Mouse (Mus musculus): ENCODE data around the gene Gnpat.

Gnpat gene

GRCm38 (mm10) chr8:124845131-124845530 is 17.7 kb upstream of the Gnpat start:
- DNase-seq = no peak

DNA sequence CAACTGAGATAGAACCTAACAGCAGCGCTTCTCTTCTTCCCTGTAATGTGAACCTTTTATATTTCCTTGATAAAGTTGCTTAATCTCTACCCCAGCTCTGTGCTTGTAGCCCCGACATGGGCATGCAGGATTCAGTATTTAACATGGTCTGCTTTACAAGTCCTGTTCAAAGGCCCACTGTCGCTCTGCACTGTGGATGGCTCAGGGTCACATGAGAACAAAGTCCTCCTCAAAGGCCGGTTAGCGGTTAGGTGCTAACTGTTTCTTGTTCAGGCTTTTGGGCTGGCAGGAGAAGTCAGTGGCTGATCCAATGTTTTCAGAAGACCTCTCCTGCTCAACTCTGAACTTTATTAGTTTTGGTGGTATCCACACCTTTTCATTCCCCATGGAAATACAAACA is 17.3 kb upstream of the Gnpat start:
- DNase-seq = no peak

DNA sequence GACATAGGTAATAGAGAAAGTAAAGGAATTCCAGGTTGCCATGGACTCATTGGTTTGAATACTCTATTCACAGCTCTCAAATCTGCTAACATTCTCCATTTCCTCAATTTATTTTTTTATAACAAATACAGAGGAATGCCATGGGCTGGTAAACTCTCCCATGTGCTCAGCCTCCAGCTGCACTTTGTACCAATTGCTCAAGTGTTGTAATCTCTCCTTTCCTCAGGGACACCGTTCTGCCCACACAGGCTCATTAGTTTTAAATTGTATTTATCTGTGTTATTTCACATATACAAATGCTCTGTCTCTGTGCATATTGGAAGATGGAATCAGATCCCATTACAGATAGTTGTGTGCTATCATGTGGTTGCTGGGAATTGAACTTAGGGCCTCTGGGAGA is 9.3 kb upstream of the Gnpat start:
- DNase-seq = no peak

DNA sequence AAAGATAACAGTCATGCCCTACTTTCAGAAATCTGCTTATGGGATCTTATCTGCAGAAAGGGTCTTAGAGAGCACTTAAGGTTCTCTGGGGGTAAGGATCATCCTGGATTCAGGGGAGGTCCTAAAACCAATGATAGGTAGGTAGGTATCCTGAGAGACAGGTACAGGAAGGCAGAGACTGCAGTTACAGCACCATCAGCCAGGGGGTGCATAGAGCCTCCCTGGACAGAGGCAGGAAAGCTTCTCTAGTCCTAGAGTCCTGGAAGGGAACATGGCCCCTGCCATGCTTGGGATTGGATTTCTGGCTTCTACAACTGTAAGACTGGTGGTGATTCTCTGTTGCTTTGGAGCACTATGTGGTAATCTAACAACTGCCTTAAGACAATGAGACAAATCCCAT is 3.4 kb upstream of the Gnpat start:
- no peak for DNase-seq

DNA sequence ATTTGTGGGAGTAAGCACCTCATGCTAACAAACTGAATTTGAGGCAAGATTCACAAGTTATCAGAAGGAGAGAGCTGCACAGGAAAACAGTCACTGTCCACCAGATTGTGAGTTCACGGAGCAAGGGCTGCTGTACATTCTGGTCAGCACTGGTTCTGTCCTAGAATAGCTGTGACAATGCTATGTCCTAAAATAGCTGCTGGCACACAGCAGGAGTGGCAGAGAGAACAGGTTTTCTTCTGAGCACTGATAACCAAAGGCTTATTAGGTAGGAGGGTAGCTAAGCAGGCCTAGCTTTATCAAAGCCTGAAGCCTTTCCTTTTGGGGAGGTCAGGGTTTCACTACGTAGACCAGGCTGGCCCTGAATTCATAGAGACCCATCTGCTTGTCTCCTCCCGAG is 2.6 kb upstream of the Gnpat start:
- peak; percentile 95 for DNase-seq

- DNase-seq = no peak
These were observed 387 bp downstream of the Gnpat start for GRCm38 (mm10) chr8:124863163-124863677.

GRCm38 (mm10) chr8:124863729-124864128 is 896 bp downstream of the Gnpat start:
- no peak for DNase-seq

DNA sequence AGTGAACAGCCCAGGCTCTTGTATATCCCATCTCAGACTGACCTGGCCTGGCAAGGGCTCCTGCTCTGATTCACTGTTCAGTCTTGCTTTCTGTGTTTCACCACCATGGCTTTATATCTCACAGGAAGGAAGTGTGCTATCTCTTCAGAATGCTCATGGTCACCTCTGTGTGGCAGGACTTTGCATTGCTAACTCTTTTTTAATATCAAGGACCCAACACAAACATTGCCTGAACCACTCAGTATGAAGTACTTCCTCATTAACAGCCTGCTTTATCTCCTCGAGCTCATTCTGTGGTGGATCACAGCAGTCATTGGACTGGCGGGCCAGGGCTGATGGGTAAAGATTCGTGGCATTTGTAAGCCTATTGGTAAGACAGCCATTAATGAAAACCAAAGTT is 3.8 kb downstream of the Gnpat start:
- DNase-seq = no peak

GRCm38 (mm10) chr8:124867126-124867525 is 4.3 kb downstream of the Gnpat start:
- DNase-seq = no peak

- peak; percentile 93 for DNase-seq
These were observed 6.9 kb downstream of the Gnpat start for GRCm38 (mm10) chr8:124869708-124870107.

- no peak for DNase-seq
These were observed 8.6 kb downstream of the Gnpat start for GRCm38 (mm10) chr8:124871474-124871873.

DNA sequence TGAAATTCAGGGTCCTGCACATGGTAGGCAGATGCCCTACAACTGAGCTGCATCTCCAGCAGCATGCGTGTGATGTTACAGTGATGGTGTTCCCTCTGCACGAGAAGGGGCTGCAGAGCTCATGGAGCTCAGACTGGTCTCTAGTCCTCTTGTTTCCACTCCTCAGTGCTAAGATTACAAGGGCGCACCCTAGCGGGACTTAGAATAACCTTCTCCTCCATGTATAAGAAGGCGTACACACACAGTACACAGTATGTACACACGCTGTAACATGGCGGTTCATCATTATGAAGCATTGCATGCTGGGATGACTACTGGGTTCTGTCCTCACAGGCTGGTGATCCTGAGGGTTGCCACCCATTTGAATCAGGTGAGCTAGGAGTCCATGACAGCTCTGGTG is 9.2 kb downstream of the Gnpat start:
- no peak for DNase-seq

- no peak for DNase-seq
These were observed 9.9 kb downstream of the Gnpat start for GRCm38 (mm10) chr8:124872690-124873089.

DNA sequence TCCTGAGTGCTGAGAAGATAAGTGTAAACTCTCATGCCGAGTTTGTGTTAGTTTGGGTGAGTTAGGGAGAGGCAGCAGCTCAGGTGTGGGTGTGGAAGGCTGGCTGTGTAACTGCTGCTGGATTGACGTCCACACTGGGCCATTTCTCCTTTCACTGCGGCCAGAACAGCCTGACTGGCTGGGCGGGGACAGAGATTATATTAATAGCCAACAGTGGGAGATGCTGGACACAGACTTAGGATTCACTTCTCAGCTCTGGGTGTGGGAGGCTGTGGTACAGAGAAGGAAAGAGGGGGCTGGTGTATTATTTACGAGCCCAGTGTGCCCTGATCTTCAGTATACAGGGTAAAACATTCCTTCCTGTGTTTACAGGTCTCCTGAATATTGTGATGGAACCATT is 15.3 kb downstream of the Gnpat start:
- no peak for DNase-seq

GRCm38 (mm10) chr8:124878946-124879526 is 16.2 kb downstream of the Gnpat start:
- DNase-seq = no peak

- no peak for DNase-seq
These were observed 25.6 kb downstream of the Gnpat start for GRCm38 (mm10) chr8:124888385-124888784.

- no peak for DNase-seq
These were observed 29.8 kb downstream of the Gnpat start for GRCm38 (mm10) chr8:124892596-124892995.

GRCm38 (mm10) chr8:124896010-124896631 is 33.3 kb downstream of the Gnpat start:
- peak; percentile 93 for DNase-seq

GRCm38 (mm10) chr8:124896632-124897385 is 34.0 kb downstream of the Gnpat start:
- peak; percentile 98 for DNase-seq

DNA sequence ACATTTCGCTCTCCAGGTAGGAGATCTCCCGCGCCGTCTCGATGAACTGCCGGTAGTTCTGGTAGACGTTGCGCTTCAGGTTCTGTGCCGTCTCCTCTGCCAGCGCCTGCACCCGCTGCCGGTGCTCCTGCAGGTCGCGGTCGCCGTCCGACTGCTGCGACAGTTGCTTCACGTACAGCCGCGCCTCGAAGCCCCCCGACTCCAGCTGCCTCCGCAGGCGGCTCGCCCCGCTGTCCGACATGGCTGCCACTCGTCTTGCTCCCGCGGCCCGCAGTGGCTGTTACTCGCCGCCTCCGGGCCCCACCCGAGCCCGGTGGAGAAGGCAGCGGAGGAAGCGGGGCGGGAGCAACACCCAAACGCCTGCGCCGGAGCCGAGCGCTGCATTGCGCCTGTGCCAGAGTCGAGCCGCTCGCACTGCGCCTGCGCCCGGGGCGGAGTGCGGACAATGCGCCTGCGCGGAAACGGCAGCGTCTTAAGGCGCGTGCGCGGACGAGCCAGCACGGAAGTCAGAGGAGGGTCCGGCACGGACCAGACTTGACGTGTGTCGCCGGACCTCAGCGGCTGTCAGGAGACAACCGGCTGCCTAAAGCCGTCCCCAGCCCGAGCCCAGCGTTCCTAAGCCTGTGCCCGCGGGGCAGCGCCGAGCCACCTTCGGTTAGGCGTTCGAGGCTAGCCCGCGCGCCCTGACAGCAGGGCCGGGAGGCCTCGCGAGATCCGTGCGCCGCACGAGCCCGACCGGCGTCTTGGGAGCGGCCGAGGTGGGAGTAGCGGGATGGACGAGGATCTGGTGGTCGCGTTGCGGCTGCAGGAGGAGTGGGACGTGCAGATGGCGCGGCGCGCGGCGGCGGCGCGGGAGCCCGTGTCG is 34.8 kb downstream of the Gnpat start, which contains the start of the genes Exoc8 and Sprtn:
TSS of gene Exoc8 (minus strand) at position 320 of the 865 bp plus-strand sequence.
TSS of gene Sprtn (plus strand) at position 501 of the 865 bp plus-strand sequence.
- DNase-seq = peak; percentile 100

DNA sequence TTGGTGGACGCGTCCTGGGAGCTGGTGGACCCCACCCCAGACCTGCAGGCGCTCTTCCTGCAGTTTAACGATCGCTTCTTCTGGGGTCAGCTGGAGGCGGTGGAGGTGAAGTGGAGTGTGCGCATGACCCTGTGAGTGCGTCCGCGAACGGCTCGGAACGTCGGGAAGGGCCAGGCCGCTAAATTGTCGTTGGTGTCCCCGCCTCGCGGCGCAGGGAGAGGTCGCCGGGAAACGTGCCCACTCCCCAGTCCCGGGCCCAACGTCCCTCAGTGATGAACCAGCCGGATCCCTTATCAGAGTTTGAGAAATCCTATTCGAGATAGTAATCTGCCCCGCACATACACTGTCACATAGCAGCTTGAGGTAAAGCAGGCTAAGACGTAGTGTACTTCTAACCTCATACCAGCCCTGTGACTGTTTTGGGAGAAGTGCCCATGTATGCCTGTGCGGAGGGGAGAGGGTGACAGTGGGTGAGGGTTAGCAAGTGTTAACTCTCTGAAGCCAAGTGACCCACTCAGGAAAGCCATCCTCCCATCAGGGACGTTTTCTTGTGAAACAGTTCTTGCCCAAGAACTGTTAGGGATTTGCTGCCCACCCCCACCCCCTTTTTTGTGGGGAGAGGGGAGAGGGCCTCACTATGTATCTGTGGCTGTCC is 35.5 kb downstream of the Gnpat start:
- DNase-seq = no peak

DNA sequence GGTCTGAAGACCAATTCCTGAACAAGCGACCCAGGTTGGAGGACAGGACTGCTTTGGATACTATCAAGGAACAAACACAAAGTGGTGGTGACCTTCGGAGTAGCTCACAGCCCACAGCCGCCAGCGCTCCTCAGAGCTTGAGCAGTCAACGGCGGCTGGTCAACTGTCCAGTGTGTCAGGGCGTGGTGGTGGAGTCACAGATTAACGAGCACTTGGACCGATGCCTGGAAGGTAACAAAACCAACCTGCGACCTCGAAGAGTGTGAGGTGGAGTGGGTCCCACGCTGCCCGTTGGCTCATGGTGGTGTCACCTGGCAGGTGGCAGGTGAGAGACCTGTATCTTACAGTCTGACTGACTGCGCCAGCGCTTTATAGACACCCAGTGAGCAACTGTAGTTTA is 40.4 kb downstream of the Gnpat start:
- no peak for DNase-seq
